13 mouse cellular contexts compared by ENCODE assay signal in the genomic region with DNA sequence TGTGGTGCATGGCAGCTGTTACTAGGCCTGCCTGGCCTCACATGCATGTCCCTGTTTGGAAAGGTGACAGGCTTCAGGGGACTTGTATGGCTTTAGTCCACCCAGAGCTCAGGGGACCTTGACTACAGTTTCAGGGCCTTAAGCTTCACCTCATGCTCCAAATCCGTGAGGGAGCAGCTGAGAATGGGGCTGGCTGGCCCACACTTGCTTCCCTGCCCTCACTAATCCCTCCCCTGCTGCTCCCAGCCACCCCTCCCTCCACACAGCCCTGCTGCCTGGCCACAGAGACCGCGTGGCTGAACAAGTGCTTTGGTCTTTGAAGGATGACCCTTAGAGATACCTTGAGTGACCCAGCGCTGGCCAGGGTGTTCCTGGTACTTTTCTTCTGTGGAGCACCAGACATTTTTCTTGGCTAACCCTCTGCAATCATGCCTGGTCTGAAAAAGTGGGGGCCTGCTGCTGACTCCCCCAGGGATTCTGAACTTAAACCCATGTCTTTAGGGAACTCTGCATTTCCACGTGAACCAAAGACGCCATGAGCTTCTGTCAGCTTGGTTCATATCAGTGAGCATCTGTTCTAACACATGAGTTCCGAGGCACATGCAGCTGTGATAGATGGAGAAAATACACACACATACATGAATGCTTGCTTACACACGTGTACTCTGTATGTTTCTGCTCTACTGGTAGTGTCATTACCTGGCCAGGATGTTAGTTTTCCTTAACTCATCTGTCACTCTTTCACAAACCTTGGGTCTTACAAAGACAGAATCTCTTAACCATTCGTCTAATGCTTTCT. TPM values are rescaled to one million over a fixed set of nuclear protein-coding genes. Genes with fewer than 3 reads are reported as not detected.
DNase-seq lines count a peak whose midpoint lies in the region; ATAC-seq and TF ChIP-seq lines count a peak whose summit lies in the region.
"Had no signal": no experiment of that assay in that cellular context is flagged by ENCODE, and none has a peak within 500 bp of the region (broad histone marks: within the 10 kb centered on the region; RNA-seq: fewer than 3 reads in every experiment).

No protein-coding gene starts in this region.

- DNase-seq in gastrocnemius, adult 2 months: no peak
- DNase-seq in gastrocnemius, postnatal 25 days: no peak
- no peak for DNase-seq in lung, adult 2 months
- DNase-seq in layer of hippocampus, adult 2 months (ENCODE audit: low spot score in 2 of 2): no peak
- no peak for DNase-seq in spleen, adult 12 weeks (ENCODE audit: low spot score)
- DNase-seq: cerebellum, adult 9-10 months; kidney, adult 18-20 months; right cerebral cortex, adult 18-20 months had no signal

- ATAC-seq in lung, embryonic 15.5 days (ENCODE audit: borderline replicate concordance, extremely low read depth, low FRiP score, low TSS enrichment): no peak
- ATAC-seq in hindbrain, embryonic 15.5 days (ENCODE audit: low FRiP score, low read depth): 0 out of 2 replicates have a peak, but pooled peaks have one; percentile 27
- no peak for ATAC-seq in neural tube, embryonic 15.5 days (ENCODE audit: low FRiP score)
- ATAC-seq: forebrain, embryonic 14.5 days had no signal

- peak overlapping the region; percentile 66 for H3K27ac ChIP-seq in gastrocnemius, adult 2 months
- H3K27ac ChIP-seq in lung, embryonic 15.5 days: peak overlapping the region; percentile 26
- no peak overlapping the region for H3K27ac ChIP-seq in hindbrain, embryonic 15.5 days (replicated peaks)
- peak overlapping the region; percentile 6 for H3K27ac ChIP-seq in neural tube, embryonic 15.5 days (replicated peaks)
- no peak overlapping the region for H3K27ac ChIP-seq in layer of hippocampus, adult 2 months

- TF ChIP-seq POLR2A in lung, adult 2 months (IDR thresholded peaks at IDR 0.05; ENCODE audit: borderline replicate concordance, extremely low read depth, low read depth, low read length): no peak

- no peak for TF ChIP-seq CTCF in gastrocnemius, adult 2 months (IDR thresholded peaks at IDR 0.05)
- no peak for TF ChIP-seq CTCF in lung, adult 2 months (IDR thresholded peaks at IDR 0.05; ENCODE audit: insufficient read depth, low read length)
- no peak for TF ChIP-seq CTCF in layer of hippocampus, adult 2 months (conservative IDR thresholded peaks at IDR 0.05)

- H3K4me1 ChIP-seq in lung, embryonic 15.5 days: peaks cover 14% of the 10 kb centered on the region
- H3K4me1 ChIP-seq in lung, adult 2 months (ENCODE audit: control insufficient read depth, insufficient read depth, low read length): no peaks in the 10 kb centered on the region
- H3K4me1 ChIP-seq in hindbrain, embryonic 15.5 days (replicated peaks): peaks cover 16% of the 10 kb centered on the region
- H3K4me1 ChIP-seq in neural tube, embryonic 15.5 days: peaks cover 18% of the 10 kb centered on the region

- no peak overlapping the region for H3K9ac ChIP-seq in lung, embryonic 15.5 days
- no peak overlapping the region for H3K9ac ChIP-seq in hindbrain, embryonic 15.5 days
- no peak overlapping the region for H3K9ac ChIP-seq in neural tube, embryonic 15.5 days (replicated peaks)

- no peaks in the 10 kb centered on the region for H3K36me3 ChIP-seq in lung, embryonic 15.5 days
- no peaks in the 10 kb centered on the region for H3K36me3 ChIP-seq in hindbrain, embryonic 15.5 days
- no peaks in the 10 kb centered on the region for H3K36me3 ChIP-seq in neural tube, embryonic 15.5 days

- 38% methylated on average over 9 of the region's 9 CpGs for WGBS in lung, embryonic 15.5 days
- WGBS in lung, adult 2 months: 71% methylated on average over 9 of the region's 9 CpGs
- 46% methylated on average over 9 of the region's 9 CpGs for WGBS in hindbrain, embryonic 15.5 days
- 26% methylated on average over 9 of the region's 9 CpGs for WGBS in neural tube, embryonic 15.5 days

- H3K4me2 ChIP-seq in lung, embryonic 15.5 days: no peak overlapping the region
- no peak overlapping the region for H3K4me2 ChIP-seq in hindbrain, embryonic 15.5 days
- H3K4me2 ChIP-seq in neural tube, embryonic 15.5 days: no peak overlapping the region

- H3K9me3 ChIP-seq in lung, embryonic 15.5 days: no peaks in the 10 kb centered on the region
- no peaks in the 10 kb centered on the region for H3K9me3 ChIP-seq in hindbrain, embryonic 15.5 days
- no peaks in the 10 kb centered on the region for H3K9me3 ChIP-seq in neural tube, embryonic 15.5 days (replicated peaks)
- H3K9me3 ChIP-seq: megakaryocyte, embryonic 14.5 days had no signal

- H3K27me3 ChIP-seq in lung, embryonic 15.5 days: no peaks in the 10 kb centered on the region
- H3K27me3 ChIP-seq in hindbrain, embryonic 15.5 days: no peaks in the 10 kb centered on the region
- no peaks in the 10 kb centered on the region for H3K27me3 ChIP-seq in neural tube, embryonic 15.5 days (replicated peaks)

- intact Hi-C loops in gastrocnemius, adult 2 months (cut with DNase I): no loop called here

- H3K4me3 ChIP-seq in gastrocnemius, adult 2 months: no peak overlapping the region
- no peak overlapping the region for H3K4me3 ChIP-seq in lung, embryonic 15.5 days
- H3K4me3 ChIP-seq in lung, adult 2 months (replicated peaks; ENCODE audit: extremely low read depth, low read depth, low read length): no peak overlapping the region
- H3K4me3 ChIP-seq in hindbrain, embryonic 15.5 days: no peak overlapping the region
- no peak overlapping the region for H3K4me3 ChIP-seq in neural tube, embryonic 15.5 days (replicated peaks)
- H3K4me3 ChIP-seq in layer of hippocampus, adult 2 months: no peak overlapping the region
- H3K4me3 ChIP-seq: megakaryocyte, embryonic 14.5 days had no signal

RNA-seq across cellular contexts. Expression of gene Tgfb3, which starts 42.3 kb away (rescaled TPM):
- 10 to 100 TPM; 32.2 to 48.0 TPM for total RNA-seq in gastrocnemius, adult 2 months (2021)
- 10 to 100 TPM; 31.4 to 32.5 TPM for total RNA-seq in gastrocnemius, postnatal 25 days (2021)
- polyA plus RNA-seq in lung, embryonic 15.5 days (2015; fragmentation: Nextera tagmentation; extraction: Ambion mirVana): 51.1 and 51.8 TPM in 2 replicates
- 24.8 and 33.9 TPM in 2 replicates for polyA plus RNA-seq in lung, adult 2 months (2012; rRNA removed)
- polyA plus RNA-seq in hindbrain, embryonic 15.5 days (2015; fragmentation: Nextera tagmentation; extraction: Ambion mirVana): 5.1 and 5.4 TPM in 2 replicates
- polyA plus RNA-seq in neural tube, embryonic 15.5 days (2015; fragmentation: Nextera tagmentation; extraction: Ambion mirVana): 5.8 and 9.8 TPM in 2 replicates
- total RNA-seq in layer of hippocampus, adult 2 months (2021): 10 to 100 TPM; 15.8 to 16.5 TPM

RNA-seq across cellular contexts. Expression of gene Ift43, which starts 45.8 kb away (rescaled TPM):
- 10 to 100 TPM in 1 of 2 experiments, 1 to 10 TPM in 1; 8.4 to 13.6 TPM for total RNA-seq in gastrocnemius, adult 2 months (2021)
- 1 to 10 TPM; 7.8 to 9.5 TPM for total RNA-seq in gastrocnemius, postnatal 25 days (2021)
- 93.8 and 96.6 TPM in 2 replicates for polyA plus RNA-seq in lung, embryonic 15.5 days (2015; fragmentation: Nextera tagmentation; extraction: Ambion mirVana)
- polyA plus RNA-seq in lung, adult 2 months (2012; rRNA removed): 32.8 and 49.6 TPM in 2 replicates
- polyA plus RNA-seq in hindbrain, embryonic 15.5 days (2015; fragmentation: Nextera tagmentation; extraction: Ambion mirVana): 42.7 and 45.8 TPM in 2 replicates
- 35.2 and 40.1 TPM in 2 replicates for polyA plus RNA-seq in neural tube, embryonic 15.5 days (2015; fragmentation: Nextera tagmentation; extraction: Ambion mirVana)
- total RNA-seq in layer of hippocampus, adult 2 months (2021): 10 to 100 TPM; 14.5 to 14.8 TPM

Comparison
In these comparisons a context has a peak if more than half of its experiments do, and no peak if none do; other contexts are left out.
1. H3K27ac ChIP-seq: peak in gastrocnemius, adult 2 months (single experiment), lung, embryonic 15.5 days (single experiment) and neural tube, embryonic 15.5 days (single experiment); none in hindbrain, embryonic 15.5 days (single experiment) and layer of hippocampus, adult 2 months (single experiment).